Mouse (Mus musculus): Measurements from ENCODE around the gene Smad5.

- TF ChIP-seq POLR2A (IDR thresholded peaks at IDR 0.05; ENCODE audit: borderline replicate concordance, insufficient read depth, low read length) = no peak
- no peak for TF ChIP-seq CTCF (IDR thresholded peaks at IDR 0.05; ENCODE audit: borderline replicate concordance, insufficient read depth, low read depth, low read length)
These were observed 53.1 kb downstream of the Smad5 start for GRCm38 (mm10) chr13:56755871-56756270.

Measured in cerebellum, adult 2 months (tissue).